Mouse (Mus musculus) hindbrain, embryonic 10.5 days (tissue): ENCODE measurements around the gene Rpl35a. TPM values are rescaled to one million over a fixed set of nuclear protein-coding genes. Genes with fewer than 3 reads are reported as not detected.
A peak's percentile ranks its signal among the peaks of the same experiment; 100 is the strongest.
"Not testable (repeated sequence)": the region's sequence is repeated elsewhere in the genome, so short reads cannot be mapped to it uniquely, and the experiment has no call there.

Source experiments
- DNase-seq: peaks from one replicate; pipeline ENCODE4 v3.0.0-alpha.2; 2017; ENCODE audit warnings: low spot score
- H3K27ac ChIP-seq: fragments of 300-500 bp; sonication (generic); 2 replicates; pipeline ENCODE4 v1.5.1; 2016; ENCODE audit warnings: mild to moderate bottlenecking, moderate library complexity
- H3K27me3 ChIP-seq: fragments of 300-500 bp; sonication (generic); 2 replicates; pipeline ENCODE4 v1.6.1; 2016; ENCODE audit warnings: mild to moderate bottlenecking; ENCODE audit not compliant: poor library complexity, insufficient read depth, severe bottlenecking
- H3K36me3 ChIP-seq: fragments of 300-500 bp; sonication (generic); 2 replicates; pipeline ENCODE4 v1.6.1; 2016; ENCODE audit warnings: mild to moderate bottlenecking, moderate library complexity
- H3K4me1 ChIP-seq: fragments of 300-500 bp; sonication (generic); replicated peaks from 2 replicates; pipeline ENCODE4 v1.6.1; 2016; ENCODE audit warnings: mild to moderate bottlenecking
- H3K4me3 ChIP-seq: fragments of 300-500 bp; sonication (generic); 2 replicates; pipeline ENCODE4 v1.5.1; 2016; ENCODE audit warnings: mild to moderate bottlenecking, moderate library complexity
- H3K9me3 ChIP-seq: fragments of 300-500 bp; sonication (generic); 2 replicates; pipeline ENCODE4 v1.6.1; 2016; ENCODE audit warnings: mild to moderate bottlenecking, moderate library complexity
- WGBS: fragments of 180-500 bp; shearing (Covaris S2); methylation state at CpG from one replicate; pipeline ENCODE4 v1.1.7; 2016; 5-methylcytosine and 5-hydroxymethylcytosine counted together
- polyA plus RNA-seq: library from polyadenylated mRNA; unstranded; fragments of >200 nt; fragmentation: Nextera tagmentation; extraction: Ambion mirVana; gene quantifications from 2 replicates; pipeline ENCODE4 v1.2.1, GENCODE M21; 2016

Rpl35a gene
- polyA plus RNA-seq, 1 experiment from 2014 or later = 860 TPM

GRCm38 (mm10) chr16:33024456-33025104 is 31.7 kb upstream of the Rpl35a start:
- no peaks in the 10 kb centered on the region for H3K36me3 ChIP-seq
- no peak overlapping the region for H3K27ac ChIP-seq
- 83% methylated on average over 8 of the region's 8 CpGs for WGBS
- no peaks in the 10 kb centered on the region for H3K4me1 ChIP-seq
- H3K27me3 ChIP-seq = no peaks in the 10 kb centered on the region
- DNase-seq = no peak
- no peaks in the 10 kb centered on the region for H3K9me3 ChIP-seq
- H3K4me3 ChIP-seq = no peak overlapping the region

GRCm38 (mm10) chr16:33026357-33026756 is 29.9 kb upstream of the Rpl35a start:
- no peak overlapping the region for H3K27ac ChIP-seq
- H3K9me3 ChIP-seq = no peaks in the 10 kb centered on the region
- H3K27me3 ChIP-seq = no peaks in the 10 kb centered on the region
- H3K4me3 ChIP-seq = no peak overlapping the region
- no peaks in the 10 kb centered on the region for H3K36me3 ChIP-seq
- 88% methylated on average over 7 of the region's 7 CpGs for WGBS
- H3K4me1 ChIP-seq = no peaks in the 10 kb centered on the region
- DNase-seq = no peak

GRCm38 (mm10) chr16:33036006-33036405 is 20.2 kb upstream of the Rpl35a start:
- Histone ChIP-seq H3K27me3 (no peaks in the 10 kb centered on the region), H3K4me3 (no peak overlapping the region), H3K27ac (no peak overlapping the region), H3K4me1 (0 out of 2 replicates have a peak, but pooled peaks cover 3% of the 10 kb centered on the region), H3K9me3 (no peaks in the 10 kb centered on the region), H3K36me3 (no peaks in the 10 kb centered on the region)
- 87% methylated on average over 4 of the region's 4 CpGs for WGBS
- no peak for DNase-seq

GRCm38 (mm10) chr16:33042682-33043081 is 13.6 kb upstream of the Rpl35a start:
- Histone ChIP-seq H3K4me3 (no peak overlapping the region), H3K27ac (no peak overlapping the region), H3K9me3 (no peaks in the 10 kb centered on the region), H3K27me3 (no peaks in the 10 kb centered on the region), H3K4me1 (no peaks in the 10 kb centered on the region), H3K36me3 (no peaks in the 10 kb centered on the region)
- no peak for DNase-seq
- WGBS = 80% methylated on average over 1 of the region's 1 CpGs

GRCm38 (mm10) chr16:33043268-33043667 is 13.0 kb upstream of the Rpl35a start:
- no peak overlapping the region for H3K27ac ChIP-seq
- WGBS = 85% methylated on average over 2 of the region's 2 CpGs
- no peaks in the 10 kb centered on the region for H3K27me3 ChIP-seq
- no peak overlapping the region for H3K4me3 ChIP-seq
- no peaks in the 10 kb centered on the region for H3K4me1 ChIP-seq
- H3K9me3 ChIP-seq = no peaks in the 10 kb centered on the region
- H3K36me3 ChIP-seq = peaks cover 4% of the 10 kb centered on the region; the same call in 1 of the 2 replicates
- DNase-seq = no peak

GRCm38 (mm10) chr16:33048004-33048403 is 8.2 kb upstream of the Rpl35a start:
- DNase-seq = no peak
- H3K9me3 ChIP-seq = no peaks in the 10 kb centered on the region
- H3K4me3 ChIP-seq = no peak overlapping the region
- H3K27ac ChIP-seq = no peak overlapping the region
- no peaks in the 10 kb centered on the region for H3K27me3 ChIP-seq
- peaks cover 10% of the 10 kb centered on the region; the same call in 1 of the 2 replicates for H3K36me3 ChIP-seq
- 92% methylated on average over 1 of the region's 1 CpGs for WGBS
- no peaks in the 10 kb centered on the region for H3K4me1 ChIP-seq

DNA sequence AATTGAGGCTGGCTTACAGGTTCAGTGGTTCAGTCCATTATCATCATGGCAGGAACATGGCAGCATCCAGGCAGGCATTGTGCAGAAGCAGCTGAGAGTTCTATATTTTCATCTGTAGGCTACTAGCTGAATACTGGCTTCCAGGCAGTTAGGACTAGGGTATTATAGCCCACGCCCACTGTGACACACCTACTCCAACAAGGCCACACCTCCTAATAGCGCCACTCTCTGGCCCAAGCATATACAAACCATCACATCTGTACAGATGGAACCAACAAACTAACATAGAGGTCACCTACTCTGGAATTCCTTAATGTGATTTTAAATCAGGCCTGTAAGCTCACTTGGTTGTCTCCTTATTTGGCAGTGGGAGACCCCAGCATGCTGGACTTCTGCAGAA is 7.6 kb upstream of the Rpl35a start:
- Histone ChIP-seq H3K4me3 (no peak overlapping the region), H3K9me3 (no peaks in the 10 kb centered on the region), H3K4me1 (no peaks in the 10 kb centered on the region), H3K27ac (no peak overlapping the region), H3K27me3 (no peaks in the 10 kb centered on the region), H3K36me3 (peaks cover 10% of the 10 kb centered on the region; the same call in 1 of the 2 replicates)
- no peak for DNase-seq
- 72% methylated on average over 2 of the region's 2 CpGs for WGBS

DNA sequence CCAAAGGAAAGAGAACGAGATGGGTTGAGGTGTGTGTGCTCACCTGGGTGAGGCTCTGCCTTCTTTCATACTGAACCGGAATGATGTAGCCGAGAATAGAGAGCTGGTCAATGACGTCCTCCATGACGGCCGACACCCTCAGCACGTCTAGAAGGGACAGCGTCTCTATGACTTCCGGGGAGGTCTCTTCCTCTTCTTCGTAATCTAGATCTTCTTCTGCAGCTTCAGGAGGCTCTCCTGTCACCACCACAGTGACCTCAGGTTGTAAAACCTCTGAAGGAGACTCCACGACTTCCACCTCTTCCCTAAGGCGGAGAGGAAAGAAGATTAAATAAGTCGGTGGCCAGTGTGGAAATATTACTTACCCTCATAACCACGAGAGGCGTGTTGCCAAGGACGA is 6.4 kb upstream of the Rpl35a start:
- H3K36me3 ChIP-seq = peaks cover 10% of the 10 kb centered on the region; the same call in 1 of the 2 replicates
- H3K4me1 ChIP-seq = no peaks in the 10 kb centered on the region
- 93% methylated on average over 16 of the region's 16 CpGs for whole genome bisulfite sequencing
- no peaks in the 10 kb centered on the region for H3K27me3 ChIP-seq
- no peak for DNase-seq
- no peak overlapping the region for H3K27ac ChIP-seq
- H3K9me3 ChIP-seq = no peaks in the 10 kb centered on the region
- no peak overlapping the region for H3K4me3 ChIP-seq

GRCm38 (mm10) chr16:33053141-33053540 is 3.1 kb upstream of the Rpl35a start:
- Histone ChIP-seq H3K9me3 (no peaks in the 10 kb centered on the region), H3K4me3 (no peak overlapping the region), H3K36me3 (peaks cover 12% of the 10 kb centered on the region), H3K4me1 (peaks cover 12% of the 10 kb centered on the region), H3K27ac (no peak overlapping the region), H3K27me3 (no peaks in the 10 kb centered on the region)
- DNase-seq = no peak
- WGBS = 82% methylated on average over 5 of the region's 5 CpGs

DNA sequence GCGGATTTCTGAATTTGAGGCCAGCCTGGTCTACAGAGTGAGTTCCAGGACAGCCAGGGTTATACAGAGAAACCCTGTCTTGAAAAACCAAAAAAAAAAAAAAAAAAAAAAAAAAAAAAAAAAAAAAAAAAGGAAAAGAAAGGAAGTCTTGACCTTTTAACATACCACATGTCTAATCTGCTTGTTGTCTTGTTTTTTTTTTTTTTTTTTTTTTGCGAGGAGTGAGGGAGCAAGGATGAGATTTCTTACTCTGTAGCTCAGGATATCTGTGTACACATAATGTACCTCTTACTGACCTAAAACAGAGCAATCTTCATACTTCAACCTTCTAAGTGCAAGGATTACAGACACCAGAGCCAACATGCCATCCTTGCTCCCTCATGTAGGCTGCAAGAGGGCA is 1.3 kb upstream of the Rpl35a start:
- WGBS = 87% methylated on average over 2 of the region's 2 CpGs
- not testable (repeated sequence) for DNase-seq

DNA sequence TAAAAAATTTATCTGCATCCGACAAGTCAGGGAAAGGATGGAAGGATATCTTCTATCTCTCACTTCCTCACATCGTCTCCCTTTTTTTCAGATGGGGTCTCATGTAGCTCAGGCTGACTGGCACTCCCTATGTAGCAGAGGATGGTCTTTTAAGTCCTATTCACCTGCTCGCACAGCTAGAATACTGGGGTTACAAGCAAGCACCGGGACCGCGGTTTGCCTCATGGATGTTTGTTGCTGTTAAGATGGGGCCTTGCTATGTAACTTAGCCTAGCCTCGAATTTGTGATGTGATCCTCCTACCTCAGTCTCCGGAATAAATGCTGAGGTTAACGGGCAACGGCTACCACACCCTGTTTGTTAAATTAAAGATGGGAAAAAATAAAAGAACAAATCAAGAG is 598 bp upstream of the Rpl35a start:
- peaks cover 24% of the 10 kb centered on the region for H3K4me1 ChIP-seq
- H3K36me3 ChIP-seq = peaks cover 30% of the 10 kb centered on the region
- peak overlapping the region; percentile 94 for H3K27ac ChIP-seq
- 27% methylated on average over 10 of the region's 10 CpGs for WGBS
- H3K27me3 ChIP-seq = no peaks in the 10 kb centered on the region
- H3K4me3 ChIP-seq = peak overlapping the region; percentile 96
- H3K9me3 ChIP-seq = no peaks in the 10 kb centered on the region
- peak; percentile 15 for DNase-seq

More for the DNA sequence above, 1.3 kb upstream of the Rpl35a start:
- H3K27ac ChIP-seq, H3K4me3 ChIP-seq, H3K27me3 ChIP-seq, H3K9me3 ChIP-seq: not testable (repeated sequence)
- H3K36me3 ChIP-seq = peaks cover 23% of the 10 kb centered on the region
- peaks cover 24% of the 10 kb centered on the region for H3K4me1 ChIP-seq

DNA sequence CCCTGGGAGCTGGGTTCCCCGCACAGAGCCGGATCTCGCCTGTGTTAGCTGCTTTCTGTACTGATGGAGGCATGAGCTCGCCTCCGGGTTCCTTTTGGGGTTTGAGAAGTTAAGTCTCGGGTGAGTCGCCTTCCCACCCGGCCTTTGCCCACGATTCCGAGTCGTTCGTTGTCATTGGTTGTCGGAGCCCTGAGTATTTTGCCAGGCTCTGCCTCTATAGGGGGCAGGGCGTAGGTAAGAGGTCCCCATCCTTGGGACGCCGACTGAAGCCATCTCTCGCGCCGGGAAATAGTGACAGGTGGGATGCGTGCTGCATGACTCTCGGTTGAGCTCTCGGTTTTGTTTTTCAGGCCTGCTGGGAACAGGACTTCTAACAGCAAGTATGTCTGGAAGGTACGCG is 533 bp downstream of the Rpl35a start:
- Histone ChIP-seq H3K9me3 (no peaks in the 10 kb centered on the region), H3K36me3 (peaks cover 35% of the 10 kb centered on the region), H3K4me1 (peaks cover 27% of the 10 kb centered on the region), H3K27me3 (no peaks in the 10 kb centered on the region), H3K27ac (peak overlapping the region; percentile 94), H3K4me3 (peak overlapping the region; percentile 96)
- WGBS = under 1% methylated on average over 24 of the region's 24 CpGs
- DNase-seq = no peak

- Histone ChIP-seq H3K9me3 (no peaks in the 10 kb centered on the region), H3K27me3 (no peaks in the 10 kb centered on the region), H3K4me3 (peak overlapping the region; percentile 96), H3K36me3 (peaks cover 35% of the 10 kb centered on the region), H3K27ac (no peak overlapping the region), H3K4me1 (peaks cover 38% of the 10 kb centered on the region)
- no peak for DNase-seq
- 90% methylated on average over 16 of the region's 16 CpGs for WGBS
These were observed 1.8 kb downstream of the Rpl35a start for GRCm38 (mm10) chr16:33058033-33058432.

DNA sequence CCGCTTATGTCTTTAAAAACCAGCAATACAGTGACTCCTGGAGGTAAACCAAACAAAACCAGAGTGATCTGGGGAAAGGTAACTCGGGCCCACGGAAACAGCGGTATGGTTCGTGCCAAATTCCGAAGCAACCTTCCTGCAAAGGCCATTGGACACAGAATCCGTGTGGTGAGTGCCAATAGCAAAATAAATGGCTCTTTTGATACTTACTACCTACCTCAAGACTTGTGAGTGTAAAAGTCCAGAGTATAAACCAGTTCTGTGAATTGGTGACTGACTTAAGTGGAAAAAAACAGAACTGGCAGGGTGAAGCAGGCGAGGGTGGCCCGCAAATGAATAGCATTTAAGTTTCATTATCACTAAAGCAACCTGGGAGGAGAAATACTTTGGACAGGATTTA is 2.4 kb downstream of the Rpl35a start:
- not testable (repeated sequence) for H3K27ac ChIP-seq
- peak overlapping the region; percentile 96; the same call in 1 of the 2 replicates for H3K4me3 ChIP-seq

More for the DNA sequence above, 2.4 kb downstream of the Rpl35a start:
- Histone ChIP-seq H3K36me3 (peaks cover 35% of the 10 kb centered on the region), H3K4me1 (peaks cover 44% of the 10 kb centered on the region)
- WGBS = 92% methylated on average over 9 of the region's 9 CpGs
- not testable (repeated sequence) for H3K9me3 ChIP-seq, H3K27me3 ChIP-seq, DNase-seq
